Mouse (Mus musculus) MEL (cell line): ENCODE measurements at regions not wholly inside any gene's neighbourhood (a gene's known extent, or its start where the extent isn't known, plus 50 kb on each side); places are given as distances from the start of the nearest gene placed in this dataset.

Source experiments
- BHLHE40 ChIP-seq: IDR thresholded peaks from 2 replicates; pipeline ENCODE4 v1.6.1; 2012; ENCODE audit warnings: low read depth, mild to moderate bottlenecking, inconsistent platforms, low read length, improper control_type of control experiment, borderline replicate concordance
- CHD2 ChIP-seq: IDR thresholded peaks from 2 replicates; pipeline ENCODE4 v1.6.1; 2011; ENCODE audit warnings: low read length, improper control_type of control experiment
- CTCF ChIP-seq, 3 experiments: IDR thresholded peaks in 2 of 3; conservative IDR thresholded peaks in 1 of 3; 2 replicates each; pipeline ENCODE4 v1.5.1; 2011 to 2012; ENCODE audit warnings: low read length in 3 of 3, low read depth in 2 of 3, mild to moderate bottlenecking in 2 of 3, improper control_type of control experiment in 1 of 3, inconsistent platforms in 1 of 3, mixed read lengths in 1 of 3, moderate library complexity in 1 of 3; ENCODE audit not compliant: control insufficient read depth in 1 of 3, insufficient read depth in 1 of 3, poor library complexity in 1 of 3, severe bottlenecking in 1 of 3
- HCFC1 ChIP-seq: IDR thresholded peaks from 2 replicates; pipeline ENCODE4 v1.6.1; 2012; ENCODE audit warnings: low read depth, mild to moderate bottlenecking, inconsistent platforms, low read length, improper control_type of control experiment, moderate library complexity
- KAT2A ChIP-seq: conservative IDR thresholded peaks from 2 replicates; pipeline ENCODE4 v1.6.1; 2012; ENCODE audit warnings: low read depth, low read length, improper control_type of control experiment, inconsistent platforms
- MYC ChIP-seq: IDR thresholded peaks from 2 replicates; pipeline ENCODE4 v1.6.1; 2011; ENCODE audit warnings: low read depth, mild to moderate bottlenecking, low read length, improper control_type of control experiment, moderate library complexity
- NELFE ChIP-seq: IDR thresholded peaks from 2 replicates; pipeline ENCODE4 v1.6.1; 2011; ENCODE audit warnings: low read depth, low read length, improper control_type of control experiment
- NRF1 ChIP-seq: IDR thresholded peaks from 2 replicates; pipeline ENCODE4 v1.6.1; 2014; ENCODE audit warnings: low read depth, mild to moderate bottlenecking, inconsistent platforms, low read length, improper control_type of control experiment, moderate library complexity; ENCODE audit not compliant: poor library complexity, insufficient read depth, severe bottlenecking
- POLR2A ChIP-seq, 2 experiments: IDR thresholded peaks; 2 replicates each; pipeline ENCODE4 v1.6.1; 2011 to 2012; ENCODE audit warnings: low read length in 2 of 2, mild to moderate bottlenecking in 2 of 2, control low read depth in 1 of 2, improper control_type of control experiment in 1 of 2, low read depth in 1 of 2, moderate library complexity in 1 of 2; ENCODE audit not compliant: control insufficient read depth in 1 of 2, insufficient read depth in 1 of 2, poor library complexity in 1 of 2
- TCF12 ChIP-seq: IDR thresholded peaks from 2 replicates; pipeline ENCODE4 v1.6.1; 2014; ENCODE audit warnings: low read depth, mild to moderate bottlenecking, inconsistent platforms, low read length, improper control_type of control experiment, moderate library complexity
- USF1 ChIP-seq: IDR thresholded peaks from 2 replicates; pipeline ENCODE4 v1.6.1; 2014; ENCODE audit warnings: low read depth, mild to moderate bottlenecking, inconsistent platforms, low read length, improper control_type of control experiment, moderate library complexity

DNA sequence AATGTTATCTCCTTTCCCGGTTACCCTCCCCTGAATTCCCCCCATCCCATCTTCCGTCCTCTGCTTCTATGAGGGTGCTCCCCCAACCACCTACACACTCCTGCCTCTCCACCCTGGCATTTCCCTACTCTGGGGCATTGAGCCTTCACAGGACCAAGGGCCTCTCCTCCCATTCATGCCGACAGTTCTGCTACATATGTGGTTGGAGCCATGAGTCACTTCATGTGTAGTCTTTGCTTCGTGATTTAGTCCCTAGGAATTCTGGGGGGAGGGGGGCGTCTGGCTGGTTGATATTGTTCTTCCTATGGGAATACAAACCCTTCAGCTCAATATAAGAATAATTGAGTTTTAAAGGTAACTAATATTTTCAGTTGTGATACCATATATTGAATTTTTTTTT is 74.0 kb upstream of the Cxxc4 start:
- TF ChIP-seq MYC (no peak), CHD2 (no peak), KAT2A (no peak), CTCF (IDR thresholded peaks at IDR 0.05 in 2 of 3, conservative IDR thresholded peaks at IDR 0.05 in 1 of 3; ENCODE audit: control insufficient read depth in 1 of 3, insufficient read depth in 1 of 3, low read depth in 2 of 3, low read length in 3 of 3, poor library complexity in 1 of 3, severe bottlenecking in 1 of 3) (no peak), TCF12 (no peak), BHLHE40 (no peak), NRF1 (no peak), POLR2A (IDR thresholded peaks at IDR 0.05; ENCODE audit: control insufficient read depth in 1 of 2, insufficient read depth in 1 of 2, low read depth in 1 of 2, low read length in 2 of 2, poor library complexity in 1 of 2) (no peak), NELFE (no peak), HCFC1 (no peak), USF1 (no peak)
